Mouse (Mus musculus) B cell, adult 2 months (primary cell): ENCODE data around the gene B4galnt3.
"Not testable (repeated sequence)": the region's sequence is repeated elsewhere in the genome, so short reads cannot be mapped to it uniquely, and the experiment has no call there.

Experiments
- DNase-seq, 2 experiments: peaks; one replicate each; pipeline ENCODE4 v3.0.0; 2022

Gene B4galnt3

DNA sequence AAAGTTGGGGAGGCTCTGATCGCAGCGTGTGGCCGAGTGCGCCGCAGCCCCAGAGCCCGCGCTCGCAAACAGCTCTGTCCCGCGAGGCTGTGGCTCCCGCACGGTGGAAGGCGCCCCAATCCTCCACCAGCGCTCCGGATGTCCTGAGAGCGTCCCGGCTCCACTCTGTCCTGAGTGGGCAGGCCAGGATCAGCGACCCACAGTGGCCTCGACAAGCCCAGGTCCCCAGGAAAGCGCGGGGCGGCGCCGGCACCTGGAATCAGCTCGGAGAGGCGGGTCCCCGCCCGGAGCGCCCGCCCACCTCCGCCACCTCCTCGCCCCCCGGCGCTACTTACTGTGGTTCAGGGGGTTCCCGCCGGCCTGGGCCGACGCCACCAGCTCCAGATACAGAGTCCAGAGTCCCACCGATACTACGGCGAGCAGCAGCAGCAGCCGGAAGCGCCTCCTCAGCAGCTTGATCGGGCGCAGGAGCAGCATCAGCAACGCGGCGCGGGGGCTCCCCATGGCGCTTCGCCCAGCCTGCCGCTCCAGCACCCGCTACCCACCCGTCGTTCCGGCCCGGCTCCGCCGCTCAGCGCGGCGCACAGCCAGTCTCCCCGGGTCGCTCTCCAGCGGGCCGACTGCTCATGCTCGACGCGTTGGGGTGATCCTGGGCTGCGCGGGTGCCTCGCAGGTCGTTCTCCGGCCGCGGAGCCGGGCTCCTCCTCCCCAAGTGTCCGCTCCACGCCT, at the start of gene B4galnt3, which contains the start of gene D330020A13Rik:
Gene B4galnt3, minus strand, starts transcription at position 504 of the 729 bp plus-strand sequence.
Gene D330020A13Rik, plus strand, starts transcription at position 309 of the 729 bp plus-strand sequence.
- peak; percentile 21 to 23 for DNase-seq

DNA sequence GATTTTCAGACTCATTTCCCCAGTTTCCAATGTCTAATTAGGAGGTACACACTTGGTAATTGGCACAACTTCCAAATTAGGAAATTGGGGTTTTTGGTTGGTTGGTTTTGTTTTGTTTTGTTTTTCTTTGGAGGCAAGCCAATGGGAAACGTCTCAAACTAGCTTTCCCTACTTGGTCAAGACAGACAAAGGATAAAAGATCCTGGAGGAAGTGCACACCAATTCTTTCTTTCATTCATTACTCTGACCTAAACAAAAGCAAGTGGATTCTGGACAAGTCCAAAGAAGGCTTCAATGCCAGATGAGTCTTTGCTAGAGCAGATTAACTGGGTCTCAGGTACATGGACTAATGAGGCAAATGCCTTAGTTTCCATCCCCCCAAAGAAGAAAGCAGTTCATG, 49.6 kb upstream of the B4galnt3 start:
- DNase-seq: no peak

DNA sequence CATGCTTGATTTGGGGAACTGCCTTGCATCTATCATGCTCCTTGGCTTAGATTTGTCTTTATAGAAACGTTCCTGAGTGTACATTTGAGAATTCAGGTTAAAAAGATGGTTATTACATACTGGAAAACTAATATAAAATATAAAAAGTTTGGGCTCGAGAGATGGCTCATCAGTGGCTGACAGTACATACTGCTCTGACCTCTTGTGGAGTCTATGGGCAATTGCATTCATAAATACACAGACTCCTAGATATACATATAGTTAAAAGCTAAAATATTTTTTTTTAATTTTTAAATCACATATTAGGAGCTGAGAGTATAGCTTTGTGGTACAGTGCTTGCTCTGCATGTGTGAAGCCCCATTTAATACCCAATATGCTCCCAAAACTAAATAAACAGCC, 38.0 kb upstream of the B4galnt3 start:
- DNase-seq: no peak

DNA sequence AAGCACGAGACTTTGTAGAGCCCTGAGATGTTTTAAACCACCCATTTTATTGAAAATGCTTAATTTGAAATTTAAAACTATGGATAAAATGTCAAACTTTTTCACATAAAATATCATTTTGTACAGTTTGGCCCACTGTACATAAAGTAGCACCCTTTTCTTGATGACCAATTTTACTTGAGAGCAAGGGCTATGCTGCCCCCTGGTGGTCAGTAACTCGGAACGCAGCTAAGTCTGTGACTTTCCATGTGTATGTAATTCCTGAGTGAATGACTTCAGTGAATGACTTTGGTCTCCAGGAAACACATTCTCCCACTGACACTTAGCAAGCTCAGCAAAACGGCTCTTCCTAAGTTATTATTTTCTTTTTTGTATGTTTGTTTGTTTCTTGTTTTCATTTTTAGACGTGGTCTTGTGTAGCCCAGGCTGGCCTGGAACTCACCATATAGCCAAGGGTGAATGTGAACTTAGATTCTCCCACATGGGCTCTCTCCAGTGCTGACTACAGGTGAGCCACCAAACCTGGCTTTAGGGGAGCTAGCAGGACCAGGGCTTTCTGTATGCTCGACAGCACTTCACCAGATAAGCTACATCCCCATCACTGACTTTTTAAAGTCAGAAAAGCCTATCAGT, 30.1 kb upstream of the B4galnt3 start:
- DNase-seq: peak; percentile 76 to 77

DNA sequence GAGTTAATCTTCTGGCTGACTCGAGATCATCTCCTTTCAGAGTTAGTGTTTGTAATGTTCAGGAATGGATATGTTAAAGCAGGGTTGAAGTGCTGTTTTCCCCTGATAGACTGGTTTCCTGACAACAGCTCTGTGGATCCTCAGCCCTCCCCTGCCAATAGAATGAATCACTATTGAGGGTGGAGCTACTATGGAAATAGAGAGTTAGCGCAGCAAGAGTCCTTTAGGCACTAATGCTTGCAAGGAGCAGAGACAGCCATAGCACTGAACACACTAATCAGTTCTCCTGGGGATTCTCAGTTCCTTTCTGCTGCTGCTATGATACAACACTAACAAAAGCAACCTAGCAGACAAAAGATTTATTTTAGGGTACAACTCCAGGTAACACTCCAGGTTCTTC, 26.0 kb upstream of the B4galnt3 start:
- DNase-seq: no peak

GRCm38 (mm10) chr6:120319129-120319528, 24.8 kb upstream of the B4galnt3 start:
- no peak for DNase-seq

- no peak for DNase-seq
Observed at GRCm38 (mm10) chr6:120318303-120318940, 24.1 kb upstream of the B4galnt3 start.

DNA sequence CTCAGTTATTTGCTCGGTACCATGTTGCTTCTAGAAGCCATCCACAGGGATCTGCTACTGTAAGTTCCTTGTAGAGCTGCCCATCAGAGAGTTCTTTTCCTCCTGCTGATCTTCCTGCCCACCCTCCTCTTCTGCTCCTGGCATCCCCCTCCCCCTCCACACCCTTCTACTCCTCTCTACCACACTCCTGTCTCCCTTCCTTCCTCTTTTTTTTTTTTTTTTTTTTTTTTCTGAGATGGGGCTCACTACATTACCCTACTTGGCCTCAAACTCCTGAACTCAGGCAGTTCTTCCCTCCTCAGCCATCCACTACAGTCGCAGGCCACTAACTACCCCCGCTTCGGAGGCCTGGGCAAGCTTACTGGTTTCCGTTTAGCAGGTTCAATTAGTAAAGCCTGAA, 18.1 kb upstream of the B4galnt3 start:
- DNase-seq: no peak

DNA sequence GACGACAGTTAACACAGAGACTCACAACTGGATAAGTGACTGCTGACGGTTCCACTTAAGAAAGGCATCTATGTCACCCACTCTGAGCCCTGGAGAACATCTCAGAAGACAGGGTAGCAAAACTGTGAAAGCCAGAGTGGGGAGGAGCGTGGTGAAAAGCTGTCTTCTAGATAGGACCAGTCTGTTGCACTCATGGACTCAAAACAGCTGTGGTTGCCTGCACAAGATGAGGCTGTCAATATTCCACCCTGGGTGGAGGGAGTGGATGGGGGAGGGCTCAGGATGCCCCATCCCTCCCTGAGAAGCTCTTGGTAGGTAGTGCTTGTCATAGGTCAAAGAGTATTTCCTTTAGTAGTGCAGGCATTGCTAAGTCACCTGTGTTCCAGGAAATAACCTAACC, 15.4 kb upstream of the B4galnt3 start:
- DNase-seq: no peak

DNA sequence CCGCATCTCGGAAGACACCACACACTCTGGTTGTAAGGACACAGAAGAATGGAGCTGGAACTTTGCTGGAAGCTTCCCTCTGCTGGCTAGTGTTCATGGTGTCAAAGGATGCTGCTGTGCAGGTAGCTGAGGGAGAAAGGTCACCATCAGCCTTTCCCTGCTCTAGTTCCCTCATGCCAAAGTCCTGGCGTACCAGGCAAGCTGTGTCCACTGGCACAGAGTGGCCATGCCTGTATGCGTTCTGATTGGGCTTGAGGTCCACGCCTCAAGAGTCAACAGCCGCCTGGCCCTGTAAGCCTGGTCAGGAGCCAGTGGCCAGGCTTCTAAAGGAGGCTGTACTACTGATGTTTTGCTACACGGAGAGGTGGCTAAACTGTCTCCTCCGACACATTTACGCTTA, 15.0 kb upstream of the B4galnt3 start:
- DNase-seq: no peak

GRCm38 (mm10) chr6:120306859-120307594, 12.7 kb upstream of the B4galnt3 start:
- no peak for DNase-seq

GRCm38 (mm10) chr6:120302755-120303316, 8.5 kb upstream of the B4galnt3 start:
- DNase-seq: no peak

DNA sequence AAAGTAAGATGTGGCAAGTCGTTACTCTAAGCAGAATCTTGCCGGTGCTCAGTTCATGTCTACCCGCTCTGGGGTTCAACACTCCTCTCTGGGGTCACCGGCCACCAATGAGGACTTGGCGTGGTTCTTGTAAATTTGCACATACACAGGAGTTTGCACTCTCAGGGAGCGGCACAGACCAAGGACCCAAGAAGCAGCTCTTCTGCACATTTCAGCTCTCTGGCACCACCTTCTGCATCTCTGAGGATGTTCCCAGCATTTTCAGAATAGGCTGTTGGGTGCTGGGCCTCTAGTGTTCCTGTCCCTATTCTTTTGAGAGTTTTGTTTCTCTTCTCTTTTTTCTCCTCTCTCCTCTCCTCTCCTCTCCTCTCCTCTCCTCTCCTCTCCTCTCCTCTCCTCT, 6.8 kb upstream of the B4galnt3 start:
- DNase-seq: peak in 1 of 2 experiments; percentile 7

GRCm38 (mm10) chr6:120296589-120296988, 2.2 kb upstream of the B4galnt3 start:
- DNase-seq: not testable (repeated sequence)

DNA sequence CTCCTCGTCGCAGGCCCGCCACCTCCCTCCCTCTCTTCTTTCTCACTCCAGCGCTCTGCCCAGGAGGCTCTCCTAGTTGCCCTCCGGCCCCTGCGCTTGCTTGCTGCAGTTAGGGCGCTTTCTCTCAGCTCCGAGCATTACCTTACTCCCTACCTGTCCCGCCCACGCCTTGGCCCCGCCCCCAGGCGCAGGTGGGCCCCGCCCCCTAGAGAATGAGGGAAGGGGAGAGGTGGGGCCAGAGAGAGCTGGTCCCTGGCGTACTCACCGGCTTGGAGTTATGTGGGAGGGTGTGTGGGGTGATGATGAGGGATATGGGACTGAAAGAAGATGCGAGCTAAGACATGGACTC, 400 bp upstream of the B4galnt3 start:
- DNase-seq: peak; percentile 36 to 37

DNA sequence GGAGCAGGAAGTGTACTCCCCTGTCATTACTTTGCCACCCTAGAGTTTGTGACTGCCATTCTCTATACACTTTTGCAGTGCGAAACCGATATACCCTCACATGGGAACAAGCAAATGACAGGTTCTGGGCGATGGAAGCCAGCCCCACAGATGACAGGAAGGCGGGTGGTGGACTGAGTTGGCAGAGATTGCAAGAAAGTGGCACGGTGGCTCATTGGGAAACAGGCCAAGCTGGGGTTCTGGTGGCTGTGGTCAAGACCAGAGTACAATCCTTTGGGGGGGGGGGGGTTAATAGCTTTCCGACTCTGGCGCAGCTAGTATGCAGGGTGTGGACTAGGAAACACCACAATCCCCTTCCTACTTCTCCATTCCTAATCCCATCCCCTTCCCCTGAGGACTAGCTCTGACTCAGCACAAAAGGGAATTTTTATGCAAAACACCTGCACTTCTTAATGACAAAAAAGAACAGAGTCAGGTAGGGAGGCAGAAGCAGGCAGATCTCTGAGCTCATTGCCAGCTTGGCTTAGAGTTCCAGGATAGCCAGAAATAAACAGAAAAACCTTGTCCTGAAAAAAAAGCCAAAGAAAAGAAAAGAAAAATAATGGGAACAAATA, 2.9 kb downstream of the B4galnt3 start:
- DNase-seq: no peak

GRCm38 (mm10) chr6:120289430-120289829, 4.9 kb downstream of the B4galnt3 start:
- no peak for DNase-seq

- no peak for DNase-seq
Observed at GRCm38 (mm10) chr6:120288541-120288940, 5.8 kb downstream of the B4galnt3 start.

DNA sequence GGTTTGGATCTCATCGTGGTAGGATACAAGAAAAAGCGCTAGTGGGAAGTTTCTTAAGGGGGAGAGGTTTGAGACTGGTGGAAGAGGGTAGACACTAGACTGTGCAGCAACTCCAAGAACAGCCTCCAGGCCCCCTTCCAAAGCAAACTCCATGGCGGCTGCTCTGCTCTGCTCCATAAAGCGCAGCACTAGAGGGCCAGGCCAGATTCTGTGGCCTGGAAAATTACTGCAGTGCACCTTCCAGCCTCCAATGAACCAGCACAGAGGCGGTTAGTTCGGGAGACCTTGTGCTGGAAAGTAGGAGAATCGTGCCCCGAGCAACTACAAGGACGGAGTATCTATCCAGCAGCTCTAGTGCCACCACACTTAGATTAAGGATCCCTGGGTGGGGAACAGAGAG, 7.1 kb downstream of the B4galnt3 start:
- no peak for DNase-seq

GRCm38 (mm10) chr6:120276874-120277449, 17.4 kb downstream of the B4galnt3 start:
- no peak for DNase-seq

DNA sequence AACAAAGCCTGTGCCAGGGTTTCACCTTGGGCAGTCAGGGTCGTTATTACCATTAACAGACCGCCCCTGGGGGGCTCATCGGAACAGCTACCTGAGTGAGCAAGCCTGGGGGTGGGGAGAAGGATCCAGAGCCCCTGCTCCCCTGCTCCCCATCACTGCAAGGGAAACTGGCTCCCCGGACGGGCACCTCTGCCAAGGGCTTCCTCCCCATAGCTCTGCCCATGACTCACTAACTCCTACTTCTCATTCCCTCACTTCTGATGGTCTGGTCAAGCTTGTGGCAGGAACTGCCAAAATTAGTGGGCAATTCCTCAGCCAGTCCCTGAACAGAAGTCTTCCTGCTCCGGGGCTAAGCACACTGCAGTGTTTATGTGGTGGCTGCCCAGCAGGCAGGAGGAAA, 19.1 kb downstream of the B4galnt3 start:
- no peak for DNase-seq

- no peak for DNase-seq
Observed at GRCm38 (mm10) chr6:120274887-120275286, 19.5 kb downstream of the B4galnt3 start.
